Mouse (Mus musculus): ENCODE results near the gene Rara. TPM values are rescaled to one million over a fixed set of nuclear protein-coding genes. Genes with fewer than 3 reads are reported as not detected.

The Rara gene
- total and polyA plus RNA-seq, 3 experiments: 4.5 to 13.7 (median 12.1) TPM

GRCm38 (mm10) chr11:98981997-98982772 is 54.6 kb downstream of the Rara start:
- Histone ChIP-seq H3K36me3 (replicated peaks in 1 of 2; ENCODE audit: control insufficient read depth in 1 of 2, insufficient read depth in 1 of 2, low read length in 1 of 2) (peaks cover 0 to 8% of the 10 kb centered on the region in 2 experiments), H3K4me2 (ENCODE audit: insufficient read depth, low read depth, poor library complexity, severe bottlenecking) (peak overlapping the region; percentile 55), H3K9ac (ENCODE audit: insufficient read depth, low read depth) (peak overlapping the region; percentile 27), H3K79me2 (replicated peaks; ENCODE audit: control insufficient read depth, extremely low read depth, insufficient read depth, poor library complexity, severe bottlenecking) (no peaks in the 10 kb centered on the region), H3K27me3 (replicated peaks) (peaks cover 39% of the 10 kb centered on the region), H3K4me1 (ENCODE audit: control insufficient read depth in 1 of 2, insufficient read depth in 2 of 2) (peaks cover 4 to 11% of the 10 kb centered on the region in 2 experiments), H3K9me3 (replicated peaks; ENCODE audit: low read length) (peaks cover 5% of the 10 kb centered on the region), H3K4me3 (replicated peaks in 1 of 3; ENCODE audit: low read depth in 2 of 3, low read length in 2 of 3, poor library complexity in 1 of 3) (peak overlapping the region; percentile 32 to 73 (median 54)), H3K27ac (ENCODE audit: insufficient read depth, low read depth) (no peak overlapping the region)
- no peak for TF ChIP-seq MEF2A (IDR thresholded peaks at IDR 0.05; ENCODE audit: borderline replicate concordance, low read depth, low read length)
- TF ChIP-seq MAX (IDR thresholded peaks at IDR 0.05; ENCODE audit: low read length): peak; percentile 19; the same call in 1 of the 2 replicates
- TF ChIP-seq MXI1 (IDR thresholded peaks at IDR 0.05; ENCODE audit: low read depth, low read length): peak; percentile 73
- TF ChIP-seq GABPA (IDR thresholded peaks at IDR 0.05; ENCODE audit: insufficient replicate concordance, low read depth, low read length): no peak
- peak; percentile 42; the same call in 1 of the 2 replicates for TF ChIP-seq TCF12 (IDR thresholded peaks at IDR 0.05; ENCODE audit: low read depth, low read length)
- TF ChIP-seq UBTF (IDR thresholded peaks at IDR 0.05; ENCODE audit: low read depth, low read length): peak; percentile 93; the same call in 1 of the 2 replicates
- TF ChIP-seq RCOR1 (conservative IDR thresholded peaks at IDR 0.05; ENCODE audit: low read depth, low read length): no peak
- peak; percentile 67 for TF ChIP-seq SMC3 (IDR thresholded peaks at IDR 0.05; ENCODE audit: low read depth, low read length)
- TF ChIP-seq IRF4 (IDR thresholded peaks at IDR 0.05; ENCODE audit: low read depth, low read length): no peak
- no peak for TF ChIP-seq POLR2AphosphoS2 (IDR thresholded peaks at IDR 0.05; ENCODE audit: low read depth, low read length)
- TF ChIP-seq USF2 (conservative IDR thresholded peaks at IDR 0.05; ENCODE audit: low read depth, low read length): no peak
- no peak; the same call in 1 of the 2 replicates for TF ChIP-seq SIN3A (IDR thresholded peaks at IDR 0.05; ENCODE audit: low read length)
- TF ChIP-seq RAD21 (IDR thresholded peaks at IDR 0.05; ENCODE audit: low read depth, low read length): peak; percentile 27
- TF ChIP-seq NRF1 (IDR thresholded peaks at IDR 0.05; ENCODE audit: low read depth, low read length): peak; percentile 86
- no peak for TF ChIP-seq ZKSCAN1 (IDR thresholded peaks at IDR 0.05; ENCODE audit: borderline replicate concordance, low read depth, low read length)
- no peak for TF ChIP-seq ZC3H11A (IDR thresholded peaks at IDR 0.05; ENCODE audit: low read depth, low read length)
- no peak for TF ChIP-seq JUND (conservative IDR thresholded peaks at IDR 0.05; ENCODE audit: low read depth, low read length)
- TF ChIP-seq ETS1 (conservative IDR thresholded peaks at IDR 0.05; ENCODE audit: low read depth, low read length): no peak
- no peak for TF ChIP-seq ZNF384 (IDR thresholded peaks at IDR 0.05; ENCODE audit: low read depth, low read length)
- TF ChIP-seq CTCF (conservative IDR thresholded peaks at IDR 0.05 in 1 of 2, IDR thresholded peaks at IDR 0.05 in 1 of 2; ENCODE audit: low read depth in 2 of 2, low read length in 2 of 2): peak in 1 of 2 experiments; percentile 73; a peak in 2 of 4 replicates
- no peak for TF ChIP-seq ELF1 (IDR thresholded peaks at IDR 0.05; ENCODE audit: low read depth, low read length)
- no peak for TF ChIP-seq USF1 (IDR thresholded peaks at IDR 0.05; ENCODE audit: low read depth, low read length)
- TF ChIP-seq HCFC1 (IDR thresholded peaks at IDR 0.05; ENCODE audit: low read depth, low read length): no peak
- TF ChIP-seq PAX5 (IDR thresholded peaks at IDR 0.05; ENCODE audit: low read length): no peak
- no peak for TF ChIP-seq CHD1 (IDR thresholded peaks at IDR 0.05; ENCODE audit: low read depth, low read length)
- no peak for TF ChIP-seq MAFK (IDR thresholded peaks at IDR 0.05; ENCODE audit: insufficient replicate concordance, low read length)
- TF ChIP-seq TBP (conservative IDR thresholded peaks at IDR 0.05; ENCODE audit: low read depth, low read length): no peak
- no peak for TF ChIP-seq MAZ (IDR thresholded peaks at IDR 0.05; ENCODE audit: low read depth, low read length)
- TF ChIP-seq POLR2A (IDR thresholded peaks at IDR 0.05; ENCODE audit: low read depth, low read length): peak; percentile 50; the same call in 1 of the 2 replicates
- no peak for TF ChIP-seq KAT2A (IDR thresholded peaks at IDR 0.05; ENCODE audit: insufficient replicate concordance, low read length)
- no peak for TF ChIP-seq EP300 (IDR thresholded peaks at IDR 0.05; ENCODE audit: low read length)
- no peak for TF ChIP-seq E2F4 (IDR thresholded peaks at IDR 0.05; ENCODE audit: insufficient replicate concordance, low read depth, low read length)
- no peak for TF ChIP-seq JUN (IDR thresholded peaks at IDR 0.05; ENCODE audit: insufficient read depth, low read depth, low read length)
- TF ChIP-seq NELFE (IDR thresholded peaks at IDR 0.05; ENCODE audit: low read depth, low read length): peak; percentile 44; the same call in 1 of the 2 replicates
- TF ChIP-seq BHLHE40 (IDR thresholded peaks at IDR 0.05; ENCODE audit: low read depth, low read length): 0 out of 2 replicates have a peak, but pooled peaks have one; percentile 23
- no peak for TF ChIP-seq MYC (IDR thresholded peaks at IDR 0.05; ENCODE audit: low read depth, low read length)
- 0 out of 2 replicates have a peak, but pooled peaks have one; percentile 27 for TF ChIP-seq ZMIZ1 (IDR thresholded peaks at IDR 0.05; ENCODE audit: low read depth, low read length)
- TF ChIP-seq CHD2 (IDR thresholded peaks at IDR 0.05; ENCODE audit: low read length): no peak; the same call in 1 of the 2 replicates
- in situ Hi-C loops (cut with MboI; ENCODE audit: low pct_ligation_motif_present, low pct_unique_long_range_greater_than_20kb, low sequenced_read_pairs): no loop called here
- dilution Hi-C loops (cut with MboI; ENCODE audit: extremely low pct_ligation_motif_present, extremely low pct_unique_long_range_greater_than_20kb, low sequenced_read_pairs): no loop called here
- DNase-seq (ENCODE audit: extremely low read depth): peak; percentile 36

Data from CH12.LX (cell line).